Mouse (Mus musculus) kidney, adult 11 months (tissue): ENCODE measurements around the gene Gng5.
A peak's percentile ranks its signal among the peaks of the same experiment; 100 is the strongest.

Source experiments
- DNase-seq: peaks from one replicate; pipeline ENCODE4 v3.0.0; 2022

Gng5 gene

GRCm38 (mm10) chr3:146499431-146500002, at the start of gene Gng5, which contains the start of gene Spata1:
Gng5 (plus strand) TSS chr3:146499807.
Spata1 (minus strand) TSS chr3:146499753.
- peak; percentile 86 for DNase-seq

- peak; percentile 95 for DNase-seq
These were observed 49.2 kb upstream of the Gng5 start for GRCm38 (mm10) chr3:146450371-146450841.

GRCm38 (mm10) chr3:146451375-146451774, 48.2 kb upstream of the Gng5 start:
- DNase-seq: no peak

- no peak for DNase-seq
These were observed 36.7 kb upstream of the Gng5 start for GRCm38 (mm10) chr3:146462939-146463338.

- DNase-seq: no peak
These were observed 30.4 kb upstream of the Gng5 start for GRCm38 (mm10) chr3:146469226-146469625.

- no peak for DNase-seq
These were observed 26.9 kb upstream of the Gng5 start for GRCm38 (mm10) chr3:146472657-146473056.

- DNase-seq: no peak
These were observed 25.9 kb upstream of the Gng5 start for GRCm38 (mm10) chr3:146473741-146474140.

- peak; percentile 30 for DNase-seq
These were observed 25.2 kb upstream of the Gng5 start for GRCm38 (mm10) chr3:146474428-146474827.

GRCm38 (mm10) chr3:146482044-146482443, 17.6 kb upstream of the Gng5 start:
- no peak for DNase-seq

- no peak for DNase-seq
These were observed 13.1 kb upstream of the Gng5 start for GRCm38 (mm10) chr3:146486464-146486863.

- no peak for DNase-seq
These were observed 4.7 kb upstream of the Gng5 start for GRCm38 (mm10) chr3:146494941-146495340.

GRCm38 (mm10) chr3:146498989-146499388, 618 bp upstream of the Gng5 start:
- DNase-seq: no peak

- DNase-seq: no peak
These were observed 599 bp downstream of the Gng5 start for GRCm38 (mm10) chr3:146500003-146500809.

GRCm38 (mm10) chr3:146500810-146501201, 1.2 kb downstream of the Gng5 start:
- no peak for DNase-seq

GRCm38 (mm10) chr3:146501601-146502123, 2.1 kb downstream of the Gng5 start:
- no peak for DNase-seq

GRCm38 (mm10) chr3:146506711-146507110, 7.1 kb downstream of the Gng5 start:
- DNase-seq: no peak

GRCm38 (mm10) chr3:146520226-146520797, 20.7 kb downstream of the Gng5 start:
- DNase-seq: no peak

GRCm38 (mm10) chr3:146520798-146521651, 21.4 kb downstream of the Gng5 start, which contains the start of gene Rpf1:
Rpf1 (minus strand) TSS chr3:146521429.
- peak; percentile 93 for DNase-seq

GRCm38 (mm10) chr3:146521652-146522020, 22.0 kb downstream of the Gng5 start:
- no peak for DNase-seq

- no peak for DNase-seq
These were observed 28.7 kb downstream of the Gng5 start for GRCm38 (mm10) chr3:146528335-146528734.

GRCm38 (mm10) chr3:146534986-146535385, 35.4 kb downstream of the Gng5 start:
- no peak for DNase-seq

- peak; percentile 33 for DNase-seq
These were observed 41.1 kb downstream of the Gng5 start for GRCm38 (mm10) chr3:146540521-146541273.
